Mouse (Mus musculus) liver, postnatal 0 days (tissue): ENCODE data around the gene Hist1h4d. TPM values are rescaled to one million over a fixed set of nuclear protein-coding genes. Genes with fewer than 3 reads are reported as not detected.

Experiments
- ATAC-seq: fragments of 200-750 bp; cut with Nextera tagmentation; 2 replicates; pipeline ENCODE4 v1.8.0; 2017; ENCODE audit warnings: mild to moderate bottlenecking, moderate library complexity
- DNase-seq: peaks from one replicate; pipeline ENCODE4 v3.0.0-alpha.2; 2016
- H3K27ac ChIP-seq: fragments of 300-500 bp; sonication (generic); 2 replicates; pipeline ENCODE4 v1.5.1; 2014; ENCODE audit warnings: antibody characterized with exemption, moderate library complexity, mild to moderate bottlenecking, low read depth
- H3K27me3 ChIP-seq: fragments of 300-500 bp; sonication (generic); 2 replicates; pipeline ENCODE4 v1.6.1; 2014; ENCODE audit warnings: low read length, control low read depth, mixed read lengths; ENCODE audit not compliant: insufficient read depth
- H3K36me3 ChIP-seq: fragments of 300-500 bp; sonication (generic); replicated peaks from 2 replicates; pipeline ENCODE4 v1.6.1; 2014; ENCODE audit warnings: mild to moderate bottlenecking, control low read depth, low read length, moderate library complexity, mixed read lengths; ENCODE audit not compliant: insufficient read depth
- H3K4me1 ChIP-seq: fragments of 300-500 bp; sonication (generic); 2 replicates; pipeline ENCODE4 v1.6.1; 2014; ENCODE audit warnings: antibody characterized with exemption, mild to moderate bottlenecking, control low read depth; ENCODE audit not compliant: insufficient read depth
- H3K4me2 ChIP-seq: fragments of 300-500 bp; sonication (generic); 2 replicates; pipeline ENCODE4 v1.6.1; 2014; ENCODE audit warnings: low read depth, mild to moderate bottlenecking, low read length, moderate library complexity, mixed read lengths
- H3K4me3 ChIP-seq: fragments of 300-500 bp; sonication (generic); 2 replicates; pipeline ENCODE4 v1.5.1; 2014; ENCODE audit warnings: low read depth, low read length
- H3K9ac ChIP-seq: fragments of 300-500 bp; sonication (generic); replicated peaks from 2 replicates; pipeline ENCODE4 v1.6.1; 2014; ENCODE audit warnings: mild to moderate bottlenecking, moderate library complexity
- H3K9me3 ChIP-seq: fragments of 300-500 bp; sonication (generic); 2 replicates; pipeline ENCODE4 v1.6.1; 2016; ENCODE audit warnings: mild to moderate bottlenecking, control low read depth, low read length, mixed read lengths
- CTCF ChIP-seq: sonication (generic); IDR thresholded peaks from 2 replicates; pipeline ENCODE4 v1.5.1; 2016; ENCODE audit warnings: antibody characterized with exemption, low read depth
- EP300 ChIP-seq: IDR thresholded peaks from 2 replicates; pipeline ENCODE4 v1.6.1; 2016; ENCODE audit warnings: antibody characterized with exemption, low read depth, mild to moderate bottlenecking
- WGBS: fragments of 180-500 bp; shearing (Covaris S2); extraction: QIAGEN DNeasy Blood & Tissue Kit; methylation state at CpG from one replicate; pipeline ENCODE4 v1.1.7; 2014; ENCODE audit not compliant: insufficient replicate concordance; 5-methylcytosine and 5-hydroxymethylcytosine counted together
- polyA plus RNA-seq: library from polyadenylated mRNA; unstranded; fragments of >200 nt; fragmentation: Nextera tagmentation; extraction: Ambion mirVana; gene quantifications from 2 replicates; pipeline ENCODE4 v1.2.1, GENCODE M21; 2015

Hist1h4d gene
- polyA plus RNA-seq, 1 experiment from 2014 or later, result 94.3 TPM

DNA sequence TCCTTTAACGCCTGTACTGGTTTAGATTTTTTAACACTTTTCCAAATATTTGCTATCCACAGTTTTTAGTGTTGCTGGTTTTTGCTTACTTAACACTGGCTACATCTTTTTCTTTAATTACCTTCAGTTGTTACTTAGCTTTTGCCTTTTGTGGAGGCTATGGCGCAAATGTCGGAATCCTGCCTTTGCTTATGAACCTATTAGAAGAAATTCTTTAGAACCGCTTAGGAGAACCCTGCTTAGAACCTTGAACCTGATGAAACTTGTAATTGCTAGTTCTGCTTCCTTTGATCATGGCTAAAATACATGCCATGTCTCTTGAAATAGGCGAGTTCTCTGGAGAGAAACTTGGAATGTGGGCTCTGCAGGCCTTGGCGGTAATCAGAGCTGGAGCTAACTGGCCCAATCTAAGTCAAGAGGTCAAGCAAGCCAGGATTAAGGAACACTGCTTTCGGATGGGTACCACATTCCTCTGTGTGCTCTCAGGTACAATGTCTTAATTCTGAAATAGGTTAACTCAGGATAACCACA is 5.0 kb upstream of the Hist1h4d start:
- Histone ChIP-seq H3K9me3 (no peaks in the 10 kb centered on the region), H3K4me3 (peak overlapping the region; percentile 53), H3K27me3 (no peaks in the 10 kb centered on the region), H3K36me3 (no peaks in the 10 kb centered on the region), H3K4me1 (peaks cover 14% of the 10 kb centered on the region), H3K27ac (peak overlapping the region; percentile 88), H3K9ac (peak overlapping the region; percentile 82), H3K4me2 (peak overlapping the region; percentile 71)
- no peak for TF ChIP-seq EP300
- TF ChIP-seq CTCF, result no peak
- whole genome bisulfite sequencing, result 18% methylated on average over 7 of the region's 7 CpGs
- DNase-seq (no peak), ATAC-seq (no peak)

DNA sequence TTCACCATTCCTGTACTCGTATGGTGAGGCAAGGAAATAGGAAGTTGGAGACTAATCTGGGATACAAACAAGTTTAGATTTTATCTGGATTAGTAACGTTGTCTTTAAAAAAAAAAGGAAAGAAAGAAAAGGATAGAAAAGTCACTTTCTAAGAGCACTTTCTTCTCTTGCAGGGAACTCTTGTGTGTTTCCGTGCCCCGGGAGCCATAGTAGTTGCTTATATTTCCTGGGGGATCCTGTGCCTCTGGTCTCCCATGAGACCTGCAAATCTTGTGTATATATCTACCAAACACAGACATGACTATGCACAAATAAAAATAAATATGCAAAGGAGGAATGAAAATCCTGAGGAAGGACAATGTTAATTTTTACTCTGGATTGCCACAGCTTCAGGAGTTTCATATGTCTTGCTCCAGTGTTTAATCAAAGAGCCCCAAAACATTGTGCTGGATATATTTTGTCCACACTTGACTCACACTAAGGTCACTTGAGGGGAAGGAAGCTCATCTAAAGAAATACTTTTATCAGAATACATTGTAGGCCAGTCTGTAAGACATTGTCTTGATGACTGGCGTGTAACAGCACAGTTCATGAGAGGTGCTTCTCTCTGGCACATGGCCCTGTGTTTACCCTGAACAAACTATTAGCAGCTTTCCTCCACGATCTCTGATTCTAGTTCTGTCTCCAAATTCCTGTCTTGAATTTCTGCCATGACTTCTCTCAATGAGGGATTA is 4.3 kb upstream of the Hist1h4d start:
- 37% methylated on average over 6 of the region's 6 CpGs for WGBS
- Histone ChIP-seq H3K4me3 (peak overlapping the region; percentile 53), H3K36me3 (no peaks in the 10 kb centered on the region), H3K9me3 (no peaks in the 10 kb centered on the region), H3K9ac (peak overlapping the region; percentile 82), H3K4me2 (peak overlapping the region; percentile 71), H3K4me1 (peaks cover 14% of the 10 kb centered on the region), H3K27me3 (no peaks in the 10 kb centered on the region), H3K27ac (peak overlapping the region; percentile 88)
- TF ChIP-seq CTCF (no peak), EP300 (no peak)
- no peak for ATAC-seq
- no peak for DNase-seq

GRCm38 (mm10) chr13:23577835-23578234 is 3.6 kb upstream of the Hist1h4d start:
- Histone ChIP-seq H3K4me3 (no peak overlapping the region), H3K9ac (no peak overlapping the region), H3K9me3 (no peaks in the 10 kb centered on the region), H3K27me3 (no peaks in the 10 kb centered on the region), H3K27ac (no peak overlapping the region), H3K4me1 (peaks cover 19% of the 10 kb centered on the region), H3K36me3 (no peaks in the 10 kb centered on the region), H3K4me2 (no peak overlapping the region)
- TF ChIP-seq CTCF (no peak), EP300 (no peak)
- ATAC-seq, result no peak
- WGBS, result 89% methylated on average over 1 of the region's 1 CpGs
- DNase-seq, result no peak

GRCm38 (mm10) chr13:23582219-23583056 is 1.0 kb downstream of the Hist1h4d start:
- H3K9me3 ChIP-seq, result no peaks in the 10 kb centered on the region
- TF ChIP-seq EP300, result no peak
- TF ChIP-seq CTCF, result no peak
- no peaks in the 10 kb centered on the region for H3K36me3 ChIP-seq
- H3K27ac ChIP-seq, result peak overlapping the region; percentile 99
- ATAC-seq, result no peak
- H3K27me3 ChIP-seq, result no peaks in the 10 kb centered on the region
- H3K4me1 ChIP-seq, result peaks cover 24% of the 10 kb centered on the region
- DNase-seq, result peak; percentile 35
- 11% methylated on average over 6 of the region's 6 CpGs for WGBS
- peak overlapping the region; percentile 59 for H3K4me3 ChIP-seq
- H3K9ac ChIP-seq, result peak overlapping the region; percentile 83
- H3K4me2 ChIP-seq, result peak overlapping the region; percentile 86

GRCm38 (mm10) chr13:23583387-23584068 is 2.1 kb downstream of the Hist1h4d start:
- DNase-seq, result no peak
- H3K36me3 ChIP-seq, result no peaks in the 10 kb centered on the region
- H3K27me3 ChIP-seq, result no peaks in the 10 kb centered on the region
- peaks cover 24% of the 10 kb centered on the region for H3K4me1 ChIP-seq
- H3K4me3 ChIP-seq, result peak overlapping the region; percentile 59
- peak overlapping the region; percentile 83 for H3K9ac ChIP-seq
- no peak for ATAC-seq
- no peaks in the 10 kb centered on the region for H3K9me3 ChIP-seq
- H3K4me2 ChIP-seq, result peak overlapping the region; percentile 86
- H3K27ac ChIP-seq, result peak overlapping the region; percentile 99
- TF ChIP-seq CTCF, result no peak
- TF ChIP-seq EP300, result no peak

GRCm38 (mm10) chr13:23584331-23584730 is 2.9 kb downstream of the Hist1h4d start:
- Histone ChIP-seq H3K4me3 (peak overlapping the region; percentile 59), H3K9ac (peak overlapping the region; percentile 65), H3K27ac (peak overlapping the region; percentile 99), H3K9me3 (no peaks in the 10 kb centered on the region), H3K4me1 (peaks cover 29% of the 10 kb centered on the region), H3K27me3 (no peaks in the 10 kb centered on the region), H3K36me3 (no peaks in the 10 kb centered on the region), H3K4me2 (peak overlapping the region; percentile 86)
- ATAC-seq (no peak), DNase-seq (no peak)
- no peak for TF ChIP-seq EP300
- TF ChIP-seq CTCF, result no peak
